Mouse (Mus musculus) MEL (cell line): ENCODE data around the gene Ccdc194. TPM values are rescaled to one million over a fixed set of nuclear protein-coding genes. Genes with fewer than 3 reads are reported as not detected.

ENCODE experiments used
- DNase-seq: peaks from one replicate; pipeline ENCODE4 v3.0.0; 2011; ENCODE audit warnings: low read depth, low spot score
- H3K27ac ChIP-seq: 2 replicates; pipeline ENCODE4 v1.5.1; 2012; ENCODE audit warnings: low read depth, mild to moderate bottlenecking, control low read depth, low read length, moderate library complexity; ENCODE audit not compliant: control insufficient read depth
- H3K27me3 ChIP-seq, 2 experiments: fragments of 150-350 bp in 1 of 2; sonication (generic) in 1 of 2; 2 replicates each; pipeline ENCODE4 v1.6.1; 2012; ENCODE audit warnings: low read length in 2 of 2, mild to moderate bottlenecking in 2 of 2, improper control_type of control experiment in 1 of 2, moderate library complexity in 1 of 2; ENCODE audit not compliant: insufficient read depth in 2 of 2, control insufficient read depth in 1 of 2
- H3K36me3 ChIP-seq, 2 experiments: 2 replicates each; pipeline ENCODE4 v1.6.1; 2012 to 2014; ENCODE audit warnings: low read length in 2 of 2, improper control_type of control experiment in 1 of 2, inconsistent platforms in 1 of 2, mild to moderate bottlenecking in 1 of 2; ENCODE audit not compliant: insufficient read depth in 2 of 2, control insufficient read depth in 1 of 2
- H3K4me1 ChIP-seq, 2 experiments: fragments of 150-350 bp in 1 of 2; sonication (generic) in 1 of 2; 2 replicates each; pipeline ENCODE4 v1.6.1; 2012; ENCODE audit warnings: low read length in 2 of 2, improper control_type of control experiment in 1 of 2, mild to moderate bottlenecking in 1 of 2; ENCODE audit not compliant: insufficient read depth in 2 of 2, control insufficient read depth in 1 of 2
- H3K4me3 ChIP-seq, 2 experiments: fragments of 150-350 bp in 1 of 2; sonication (generic) in 1 of 2; 2 replicates each; pipeline ENCODE4 v1.5.1; 2012; ENCODE audit warnings: low read depth in 2 of 2, low read length in 2 of 2, mild to moderate bottlenecking in 2 of 2, moderate library complexity in 2 of 2, control low read depth in 1 of 2, improper control_type of control experiment in 1 of 2; ENCODE audit not compliant: control insufficient read depth in 1 of 2, insufficient read depth in 1 of 2
- H3K79me2 ChIP-seq: 2 replicates; pipeline ENCODE4 v1.6.1; 2012; ENCODE audit warnings: mild to moderate bottlenecking, low read length, moderate library complexity; ENCODE audit not compliant: control insufficient read depth, poor library complexity, insufficient read depth
- H3K9ac ChIP-seq: 2 replicates; pipeline ENCODE4 v1.6.1; 2012; ENCODE audit warnings: low read depth, mild to moderate bottlenecking, control low read depth, low read length, moderate library complexity; ENCODE audit not compliant: control insufficient read depth, poor library complexity, severe bottlenecking
- H3K9me3 ChIP-seq: fragments of 150-350 bp; sonication (generic); replicated peaks from 2 replicates; pipeline ENCODE4 v1.6.1; 2012; ENCODE audit warnings: mild to moderate bottlenecking, low read length, improper control_type of control experiment, moderate library complexity; ENCODE audit not compliant: insufficient read depth
- HCFC1 ChIP-seq: IDR thresholded peaks from 2 replicates; pipeline ENCODE4 v1.6.1; 2012; ENCODE audit warnings: low read depth, mild to moderate bottlenecking, inconsistent platforms, low read length, improper control_type of control experiment, moderate library complexity
- MAFK ChIP-seq: IDR thresholded peaks from 2 replicates; pipeline ENCODE4 v1.6.1; 2011; ENCODE audit warnings: low read depth, mild to moderate bottlenecking, low read length, improper control_type of control experiment, borderline replicate concordance
- MAX ChIP-seq: IDR thresholded peaks from 2 replicates; pipeline ENCODE4 v1.6.1; 2011; ENCODE audit warnings: low read length, improper control_type of control experiment
- MAZ ChIP-seq: IDR thresholded peaks from 2 replicates; pipeline ENCODE4 v1.6.1; 2012; ENCODE audit warnings: low read depth, mild to moderate bottlenecking, inconsistent platforms, low read length, improper control_type of control experiment
- MXI1 ChIP-seq: IDR thresholded peaks from 2 replicates; pipeline ENCODE4 v1.6.1; 2011; ENCODE audit warnings: mild to moderate bottlenecking, low read depth, low read length, improper control_type of control experiment
- NRF1 ChIP-seq: IDR thresholded peaks from 2 replicates; pipeline ENCODE4 v1.6.1; 2014; ENCODE audit warnings: low read depth, mild to moderate bottlenecking, inconsistent platforms, low read length, improper control_type of control experiment, moderate library complexity; ENCODE audit not compliant: poor library complexity, insufficient read depth, severe bottlenecking
- POLR2AphosphoS2 ChIP-seq: IDR thresholded peaks from 2 replicates; pipeline ENCODE4 v1.6.1; 2011; ENCODE audit warnings: low read length, improper control_type of control experiment
- RAD21 ChIP-seq: IDR thresholded peaks from 2 replicates; pipeline ENCODE4 v1.6.1; 2011; ENCODE audit warnings: mild to moderate bottlenecking, low read depth, low read length, improper control_type of control experiment
- SIN3A ChIP-seq: IDR thresholded peaks from 2 replicates; pipeline ENCODE4 v1.6.1; 2012; ENCODE audit warnings: low read length, improper control_type of control experiment, inconsistent platforms
- TAL1 ChIP-seq: IDR thresholded peaks from 2 replicates; pipeline ENCODE4 v1.6.1; 2012; ENCODE audit warnings: mild to moderate bottlenecking, inconsistent platforms, low read length, moderate library complexity, mixed read lengths
- TBP ChIP-seq: IDR thresholded peaks from 2 replicates; pipeline ENCODE4 v1.8.0; 2011; ENCODE audit warnings: low read depth, low read length, improper control_type of control experiment
- USF2 ChIP-seq, 2 experiments: IDR thresholded peaks; 2 replicates each; pipeline ENCODE4 v1.6.1; 2011 to 2012; ENCODE audit warnings: improper control_type of control experiment in 2 of 2, low read length in 2 of 2, borderline replicate concordance in 1 of 2, inconsistent platforms in 1 of 2, low read depth in 1 of 2, mild to moderate bottlenecking in 1 of 2; ENCODE audit not compliant: insufficient read depth in 1 of 2
- ZC3H11A ChIP-seq: IDR thresholded peaks from 2 replicates; pipeline ENCODE4 v1.6.1; 2012; ENCODE audit warnings: low read depth, mild to moderate bottlenecking, inconsistent platforms, low read length, improper control_type of control experiment
- ZKSCAN1 ChIP-seq: IDR thresholded peaks from 2 replicates; pipeline ENCODE4 v1.6.1; 2012; ENCODE audit warnings: low read depth, mild to moderate bottlenecking, inconsistent platforms, low read length, improper control_type of control experiment, moderate library complexity
- ZMIZ1 ChIP-seq: IDR thresholded peaks from 2 replicates; pipeline ENCODE4 v1.6.1; 2012; ENCODE audit warnings: low read depth, mild to moderate bottlenecking, inconsistent platforms, low read length, improper control_type of control experiment, moderate library complexity
- polyA plus RNA-seq, 2 experiments: library from polyadenylated mRNA; stranded (reverse) in 1 of 2; unstranded in 1 of 2; fragments of >175 nt in 1 of 2; fragments of >200 nt in 1 of 2; gene quantifications; 2 replicates each; pipeline versions ENCODE4 v1.2.1 to v1.2.4; 2012; ENCODE audit warnings: low replicate concordance in 2 of 2, low read depth in 1 of 2; ENCODE audit not compliant: insufficient read length in 2 of 2, insufficient read depth in 1 of 2, missing spikeins in 1 of 2
- total RNA-seq: library from RNA; depleted of rRNA; stranded (reverse); fragments of 300-350 nt; gene quantifications from 2 replicates; pipeline ENCODE4 v1.2.3, GENCODE M21; 2012

Gene Ccdc194
- total and polyA plus RNA-seq, 3 experiments, result not detected

- TF ChIP-seq ZC3H11A (no peak), ZKSCAN1 (no peak), MAFK (no peak), POLR2AphosphoS2 (no peak)
Measured at GRCm38 (mm10) chr8:71485142-71486135, 40.1 kb downstream of the Ccdc194 start, which contains the start of gene Ano8 (continued).

- TF ChIP-seq RAD21 (no peak), TAL1 (no peak), TBP (no peak), MAZ (no peak), USF2 (IDR thresholded peaks at IDR 0.05; ENCODE audit: borderline replicate concordance in 1 of 2, insufficient read depth in 1 of 2, low read depth in 1 of 2, low read length in 2 of 2) (no peak), ZMIZ1 (no peak), ZC3H11A (no peak)
- Histone ChIP-seq H3K79me2 (peaks cover 13% of the 10 kb centered on the region), H3K36me3 (no peaks in the 10 kb centered on the region), H3K4me3 (no peak overlapping the region), H3K9me3 (no peaks in the 10 kb centered on the region), H3K27ac (no peak overlapping the region), H3K4me1 (peaks cover 0 to 6% of the 10 kb centered on the region in 2 experiments; a peak in 2 of 4 replicates), H3K9ac (no peak overlapping the region), H3K27me3 (no peaks in the 10 kb centered on the region)
- no peak for DNase-seq
Measured at GRCm38 (mm10) chr8:71484736-71485135, 40.8 kb downstream of the Ccdc194 start.

GRCm38 (mm10) chr8:71483932-71484331 is 41.6 kb downstream of the Ccdc194 start:
- H3K4me1 ChIP-seq, result peaks cover 0 to 6% of the 10 kb centered on the region in 2 experiments; a peak in 2 of 4 replicates
- no peak overlapping the region for H3K27ac ChIP-seq
- no peaks in the 10 kb centered on the region for H3K27me3 ChIP-seq
- DNase-seq, result peak; percentile 87
- TF ChIP-seq NRF1 (no peak), HCFC1 (peak; percentile 41; the same call in 1 of the 2 replicates), MAX (peak; percentile 49; the same call in 1 of the 2 replicates), SIN3A (peak; percentile 95), MXI1 (peak; percentile 90)
- no peaks in the 10 kb centered on the region for H3K36me3 ChIP-seq
- no peak overlapping the region for H3K4me3 ChIP-seq
- H3K9me3 ChIP-seq, result no peaks in the 10 kb centered on the region
- H3K9ac ChIP-seq, result no peak overlapping the region
- peaks cover 7% of the 10 kb centered on the region for H3K79me2 ChIP-seq
